Mouse (Mus musculus) kidney, adult 2 months (tissue): ENCODE data around the gene Plekha7. TPM values are rescaled to one million over a fixed set of nuclear protein-coding genes. Genes with fewer than 3 reads are reported as not detected.

Experiments
- DNase-seq: peaks from one replicate; pipeline ENCODE4 v3.0.0; 2021
- H3K27ac ChIP-seq: fragments of 200-500 bp; 2 replicates; pipeline ENCODE4 v1.5.1; 2012; ENCODE audit warnings: low read depth, low read length, control low read depth, inconsistent platforms; ENCODE audit not compliant: insufficient read depth
- H3K27me3 ChIP-seq: fragments of 200-500 bp; replicated peaks from 2 replicates; pipeline ENCODE4 v1.6.1; 2012; ENCODE audit warnings: mild to moderate bottlenecking, moderate library complexity, low read length, inconsistent platforms; ENCODE audit not compliant: control insufficient read depth, insufficient read depth
- H3K36me3 ChIP-seq: fragments of 200-500 bp; 2 replicates; pipeline ENCODE4 v1.6.1; 2012; ENCODE audit warnings: mild to moderate bottlenecking, moderate library complexity, low read length, inconsistent platforms; ENCODE audit not compliant: control insufficient read depth, insufficient read depth
- H3K4me1 ChIP-seq: fragments of 200-500 bp; 2 replicates; pipeline ENCODE4 v1.6.1; 2011; ENCODE audit warnings: low read length; ENCODE audit not compliant: control insufficient read depth, insufficient read depth
- H3K4me3 ChIP-seq: fragments of 200-500 bp; 2 replicates; pipeline ENCODE4 v1.5.1; 2011; ENCODE audit warnings: mild to moderate bottlenecking, low read depth, low read length, control low read depth; ENCODE audit not compliant: insufficient read depth
- CTCF ChIP-seq: fragments of 200-500 bp; conservative IDR thresholded peaks from 2 replicates; pipeline ENCODE4 v1.5.1; 2011; ENCODE audit warnings: low read depth, mild to moderate bottlenecking, control low read depth, low read length, moderate library complexity, mixed read lengths; ENCODE audit not compliant: insufficient read depth, insufficient read length
- POLR2A ChIP-seq: fragments of 200-500 bp; IDR thresholded peaks from one replicate; pipeline ENCODE4 v1.6.1; 2011; ENCODE audit warnings: low read depth, low read length, control low read depth
- WGBS: fragments of 180-500 bp; shearing (Covaris S2); methylation state at CpG from one replicate; pipeline ENCODE4 v1.1.7; 2018; 5-methylcytosine and 5-hydroxymethylcytosine counted together
- polyA plus RNA-seq: library from polyadenylated mRNA; depleted of rRNA; stranded (reverse); fragments of >200 nt; gene quantifications from 2 replicates; pipeline ENCODE4 v1.2.3, GENCODE M21; 2012

Plekha7 gene
- polyA plus RNA-seq, 1 experiment: 29.5 TPM

DNA sequence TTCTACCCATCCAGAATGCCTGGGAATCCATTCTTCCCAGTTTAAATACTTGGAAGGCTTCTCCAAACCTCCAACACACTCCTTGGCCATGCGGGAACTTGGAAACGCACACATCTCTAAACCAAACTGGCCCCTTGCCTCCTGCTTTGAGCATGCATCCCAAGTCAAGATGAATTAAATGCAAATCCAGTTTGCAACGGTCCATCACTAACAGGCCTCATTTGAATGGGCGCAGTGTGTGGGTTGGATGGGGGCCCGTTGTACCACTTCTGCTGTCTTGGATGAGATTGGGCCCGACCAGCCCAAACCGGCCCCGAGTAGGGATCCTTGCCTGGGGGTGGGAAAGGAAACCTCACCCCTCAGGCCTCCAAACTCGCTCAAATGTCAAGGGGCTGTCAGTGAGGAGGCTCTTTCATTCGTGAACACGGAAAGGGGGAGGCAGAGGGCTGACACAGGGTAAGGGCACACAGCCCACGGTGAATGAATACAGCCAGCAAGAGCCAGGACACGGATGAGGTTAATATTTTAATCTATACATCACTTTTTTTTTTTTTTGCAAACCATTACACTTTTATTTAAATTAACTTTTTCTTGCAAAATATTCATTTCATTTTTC, 185.1 kb downstream of the Plekha7 start:
- TF ChIP-seq CTCF (no peak), POLR2A (no peak)
- no peak overlapping the region for H3K4me3 ChIP-seq
- DNase-seq: no peak
- H3K27ac ChIP-seq: no peak overlapping the region
- no peaks in the 10 kb centered on the region for H3K36me3 ChIP-seq
- no peaks in the 10 kb centered on the region for H3K4me1 ChIP-seq
- 67% methylated on average over 13 of the region's 13 CpGs for WGBS
- H3K27me3 ChIP-seq: no peaks in the 10 kb centered on the region

DNA sequence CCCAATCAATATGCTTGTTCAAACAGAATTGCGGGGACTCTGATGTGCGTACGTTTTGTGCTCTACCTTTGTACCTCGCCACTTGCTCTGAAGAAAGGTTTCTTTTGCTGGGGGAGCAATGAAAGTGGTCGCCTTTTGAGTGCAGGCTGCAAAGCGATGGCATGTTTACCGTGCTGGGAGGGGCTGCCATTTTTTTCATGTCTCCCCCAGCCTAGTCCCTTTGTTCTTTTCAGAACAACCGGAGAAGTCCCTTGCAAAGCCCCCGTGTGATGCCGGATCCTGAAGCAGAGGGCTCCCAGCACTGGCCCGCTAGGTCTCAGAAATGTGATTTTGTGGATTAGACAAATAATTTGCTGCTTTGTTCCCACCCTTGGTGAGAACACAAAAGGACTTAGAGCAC, 187.0 kb downstream of the Plekha7 start:
- Histone ChIP-seq H3K4me3 (no peak overlapping the region), H3K27ac (no peak overlapping the region)
- DNase-seq: no peak

DNA sequence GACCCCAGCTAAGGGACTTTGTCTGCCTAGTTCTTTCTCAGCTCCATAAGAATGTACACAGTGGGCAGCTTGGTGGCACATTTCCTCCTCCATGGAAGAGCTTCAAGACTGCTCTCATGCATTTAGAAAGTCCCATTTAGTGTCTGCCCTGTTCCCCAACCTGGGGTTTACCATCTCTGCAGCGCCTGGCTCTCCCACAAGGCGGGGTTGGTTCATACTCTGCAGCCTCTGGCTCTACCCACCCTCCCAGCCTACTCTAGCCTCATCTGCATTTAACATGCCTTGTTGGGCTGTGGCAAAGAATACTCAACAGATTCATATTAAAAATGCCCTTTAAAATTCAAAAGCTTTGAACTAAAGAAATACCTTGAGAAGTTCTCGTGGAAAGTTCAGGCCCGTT, 187.4 kb downstream of the Plekha7 start:
- H3K27ac ChIP-seq: no peak overlapping the region
- no peaks in the 10 kb centered on the region for H3K27me3 ChIP-seq
- H3K4me1 ChIP-seq: no peaks in the 10 kb centered on the region
- no peaks in the 10 kb centered on the region for H3K36me3 ChIP-seq
- TF ChIP-seq POLR2A: no peak
- TF ChIP-seq CTCF: no peak
- no peak overlapping the region for H3K4me3 ChIP-seq
- no peak for DNase-seq
- 94% methylated on average over 4 of the region's 4 CpGs for WGBS

More for the DNA sequence above, 187.0 kb downstream of the Plekha7 start:
- TF ChIP-seq CTCF (no peak), POLR2A (no peak)
- H3K27me3 ChIP-seq: no peaks in the 10 kb centered on the region
- no peaks in the 10 kb centered on the region for H3K4me1 ChIP-seq
- H3K36me3 ChIP-seq: no peaks in the 10 kb centered on the region
- 89% methylated on average over 11 of the region's 11 CpGs for WGBS

DNA sequence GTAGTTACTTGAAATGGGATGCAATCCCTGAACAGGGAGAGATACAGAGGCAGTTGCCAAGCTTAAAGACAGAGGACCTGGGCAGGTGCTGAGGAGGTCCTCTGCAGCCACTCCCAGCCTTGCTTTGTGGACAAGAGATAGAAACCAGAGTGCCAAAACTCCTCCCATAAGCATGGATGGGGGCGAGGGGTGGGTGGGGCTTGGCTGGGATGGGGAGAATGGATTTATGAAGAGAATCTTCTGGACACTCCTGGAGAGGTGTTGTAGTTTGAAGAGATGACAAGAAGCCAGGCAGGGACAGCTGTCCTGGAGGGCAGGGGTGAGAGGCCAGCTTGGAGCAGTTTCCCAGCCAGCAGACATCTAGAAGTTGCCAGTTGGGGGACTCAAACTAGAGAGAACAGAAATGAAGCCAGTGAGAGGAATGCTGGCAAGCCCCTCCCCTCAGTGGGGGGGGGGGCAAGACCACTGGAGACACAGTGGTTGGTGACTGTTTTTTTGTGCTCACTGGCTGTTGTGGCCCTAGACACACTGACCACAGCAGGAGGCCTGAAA, 188.8 kb downstream of the Plekha7 start:
- H3K4me1 ChIP-seq: no peaks in the 10 kb centered on the region
- TF ChIP-seq POLR2A: no peak
- TF ChIP-seq CTCF: no peak

DNA sequence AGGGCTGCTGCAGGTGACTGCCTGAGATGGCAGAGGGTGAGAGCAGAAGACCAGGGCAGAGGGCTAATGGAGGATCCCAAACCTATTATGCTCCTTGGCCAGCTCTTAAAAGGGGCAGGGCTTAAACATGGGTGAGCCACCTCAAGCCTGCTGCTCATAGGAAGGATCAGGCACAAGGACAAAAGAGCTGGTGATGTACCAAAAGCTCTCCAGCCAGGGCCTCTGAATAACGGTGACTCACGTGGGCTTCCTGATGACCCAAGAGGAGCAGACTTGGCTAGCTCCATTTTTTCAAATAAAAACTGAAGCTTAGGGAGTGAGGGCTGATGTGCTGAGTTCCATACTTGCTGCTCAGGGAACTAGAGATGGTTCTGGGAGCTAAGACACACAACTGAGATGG, 192.2 kb downstream of the Plekha7 start:
- WGBS: 75% methylated on average over 2 of the region's 2 CpGs
- no peaks in the 10 kb centered on the region for H3K36me3 ChIP-seq
- no peak overlapping the region for H3K27ac ChIP-seq
- DNase-seq: no peak
- H3K4me3 ChIP-seq: no peak overlapping the region
- no peaks in the 10 kb centered on the region for H3K27me3 ChIP-seq
- no peaks in the 10 kb centered on the region for H3K4me1 ChIP-seq
- TF ChIP-seq CTCF (no peak), POLR2A (no peak)

More for the DNA sequence above, 188.8 kb downstream of the Plekha7 start:
- no peaks in the 10 kb centered on the region for H3K27me3 ChIP-seq
- no peak overlapping the region for H3K27ac ChIP-seq
- WGBS: 84% methylated on average over 1 of the region's 1 CpGs
- no peak for DNase-seq
- H3K4me3 ChIP-seq: no peak overlapping the region
- H3K36me3 ChIP-seq: no peaks in the 10 kb centered on the region

DNA sequence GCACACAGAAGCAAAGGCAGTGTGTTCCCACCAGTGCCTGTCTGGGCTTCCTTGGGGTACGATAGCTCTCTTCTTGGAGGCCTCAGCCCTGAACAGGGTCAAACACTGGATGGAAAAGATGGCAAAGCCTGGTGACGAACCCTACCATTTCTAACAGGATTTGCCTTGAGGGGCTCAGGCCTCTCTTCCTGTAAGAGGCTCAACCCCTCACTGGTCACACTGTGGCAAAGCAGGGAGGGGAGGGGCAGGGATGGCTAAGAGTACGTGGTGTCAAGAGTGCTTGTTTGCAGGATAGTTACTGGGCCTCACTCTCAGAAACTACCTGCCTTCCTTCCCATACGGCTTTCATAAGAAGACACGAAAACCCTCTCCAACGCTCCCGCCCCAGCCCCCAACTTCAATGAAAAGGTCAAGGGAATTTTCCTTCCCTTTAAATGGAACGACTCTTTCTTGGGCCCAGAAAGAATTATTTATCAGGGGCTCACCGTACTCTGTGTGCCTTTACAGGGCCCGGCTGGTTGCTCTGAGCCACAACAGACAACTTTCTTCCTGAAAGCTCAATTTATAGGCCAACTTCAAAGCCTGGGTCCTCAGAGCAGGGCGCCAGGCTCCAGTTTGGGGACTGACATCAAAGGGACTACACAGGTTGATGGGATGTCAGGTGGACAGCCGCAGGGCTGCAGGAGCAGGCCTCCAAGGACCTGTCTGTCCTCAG, 192.8 kb downstream of the Plekha7 start:
- no peaks in the 10 kb centered on the region for H3K4me1 ChIP-seq
- H3K27ac ChIP-seq: no peak overlapping the region
- no peaks in the 10 kb centered on the region for H3K27me3 ChIP-seq
- no peaks in the 10 kb centered on the region for H3K36me3 ChIP-seq
- no peak overlapping the region for H3K4me3 ChIP-seq
- TF ChIP-seq CTCF (no peak), POLR2A (no peak)
- DNase-seq: no peak
- 71% methylated on average over 12 of the region's 12 CpGs for WGBS

DNA sequence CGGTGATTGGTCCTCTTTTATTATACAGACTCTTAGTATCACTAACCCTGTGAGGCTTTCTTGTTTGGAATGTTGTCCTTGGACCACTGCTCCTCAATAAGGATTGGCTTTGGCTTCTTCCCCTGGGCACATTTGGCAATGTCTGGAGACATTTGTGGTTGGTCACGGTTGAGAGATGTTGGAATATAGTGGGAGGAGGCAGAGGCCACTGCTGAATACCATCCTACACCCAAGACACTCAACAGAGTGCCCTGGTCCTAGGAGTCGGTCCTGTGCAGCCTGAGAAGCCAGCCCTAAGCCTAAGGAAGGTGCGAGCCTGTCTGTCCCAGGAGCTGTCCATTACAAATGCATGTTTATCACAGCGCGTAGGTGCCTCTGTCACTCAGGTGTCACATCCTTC, 196.6 kb downstream of the Plekha7 start:
- H3K27me3 ChIP-seq: no peaks in the 10 kb centered on the region
- WGBS: 71% methylated on average over 6 of the region's 6 CpGs
- no peak for DNase-seq

More for the DNA sequence above, 196.6 kb downstream of the Plekha7 start:
- no peak overlapping the region for H3K27ac ChIP-seq
- no peak overlapping the region for H3K4me3 ChIP-seq
- H3K4me1 ChIP-seq: no peaks in the 10 kb centered on the region
- TF ChIP-seq POLR2A (no peak), CTCF (no peak)
- no peaks in the 10 kb centered on the region for H3K36me3 ChIP-seq
